Mouse (Mus musculus): ENCODE measurements around the gene 4930535I16Rik. TPM values are rescaled to one million over a fixed set of nuclear protein-coding genes. Genes with fewer than 3 reads are reported as not detected.
"Not testable (repeated sequence)": the region's sequence is repeated elsewhere in the genome, so short reads cannot be mapped to it uniquely, and the experiment has no call there.

4930535I16Rik gene
- polyA plus RNA-seq, 1 experiment from 2014 or later: not detected

DNA sequence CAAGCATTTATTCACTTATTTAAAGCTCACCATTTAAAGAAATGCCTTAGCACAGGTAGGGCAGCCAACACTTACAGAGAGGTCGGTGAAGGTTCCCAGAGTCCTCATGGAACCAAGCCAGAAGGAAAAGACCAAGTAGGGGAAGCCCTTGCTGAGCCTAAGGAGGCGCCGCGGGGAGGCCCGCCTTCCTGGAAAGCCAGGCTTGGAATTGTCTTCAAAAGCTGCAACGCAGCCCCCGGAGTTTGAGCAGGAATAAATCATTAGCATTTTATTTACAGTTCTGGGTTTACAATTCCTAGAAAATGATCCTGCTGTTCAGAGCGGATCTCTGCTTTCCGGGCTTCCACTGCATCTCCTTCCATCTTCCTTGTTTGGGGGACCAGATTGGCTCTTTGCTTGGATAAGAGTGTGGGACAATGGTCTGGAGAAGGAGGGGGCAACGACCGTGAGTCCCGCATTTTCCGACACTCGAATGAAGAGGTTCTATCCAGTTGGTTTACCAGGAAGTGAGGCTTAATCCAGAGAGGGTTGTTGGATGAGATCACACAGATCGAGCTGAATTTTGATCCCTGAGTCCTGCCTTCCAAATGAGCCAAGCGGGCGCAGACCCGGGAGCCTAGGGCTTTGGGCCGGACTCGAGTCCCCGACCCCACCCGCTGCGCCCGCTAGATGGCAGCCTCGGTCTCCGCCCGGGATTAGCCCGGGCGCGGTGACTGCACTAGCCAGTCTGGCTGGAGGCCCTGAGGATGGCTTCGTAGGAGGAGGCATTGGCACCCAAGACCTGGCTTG, 39.1 kb upstream of the 4930535I16Rik start:
- H3K4me2 ChIP-seq (replicated peaks; ENCODE audit: low read depth): peak overlapping the region; percentile 47
- TF ChIP-seq CTCF (IDR thresholded peaks at IDR 0.05; ENCODE audit: low read depth) (peak; percentile 86), EP300 (optimal IDR thresholded peaks at IDR 0.05) (no peak)
- H3K4me3 ChIP-seq (ENCODE audit: low read depth, low read length): peak overlapping the region; percentile 13; the same call in 1 of the 2 replicates
- H3K36me3 ChIP-seq (ENCODE audit: control insufficient read depth, insufficient read depth, low read length): no peaks in the 10 kb centered on the region
- peak; percentile 85 for DNase-seq (ENCODE audit: low spot score)
- H3K27ac ChIP-seq (replicated peaks): no peak overlapping the region
- H3K4me1 ChIP-seq (replicated peaks; ENCODE audit: control insufficient read depth, insufficient read depth): peaks cover 5% of the 10 kb centered on the region; the same call in 1 of the 2 replicates
- peak; percentile 76 for ATAC-seq (ENCODE audit: low FRiP score, low TSS enrichment)
- no peak overlapping the region for H3K9ac ChIP-seq (ENCODE audit: low read length)
- 3% methylated on average over 31 of the region's 31 CpGs for WGBS
- H3K27me3 ChIP-seq (ENCODE audit: control insufficient read depth, insufficient read depth, low read length): no peaks in the 10 kb centered on the region; the same call in 1 of the 2 replicates
- H3K9me3 ChIP-seq (ENCODE audit: control insufficient read depth, low read length): no peaks in the 10 kb centered on the region

- peaks cover 5% of the 10 kb centered on the region; the same call in 1 of the 2 replicates for H3K4me1 ChIP-seq (replicated peaks; ENCODE audit: control insufficient read depth, insufficient read depth)
- DNase-seq (ENCODE audit: low spot score) (no peak), ATAC-seq (ENCODE audit: low FRiP score, low TSS enrichment) (no peak)
- H3K4me3 ChIP-seq (ENCODE audit: low read depth, low read length): no peak overlapping the region
- H3K9ac ChIP-seq (ENCODE audit: low read length): no peak overlapping the region
- H3K4me2 ChIP-seq (replicated peaks; ENCODE audit: low read depth): no peak overlapping the region
- H3K27me3 ChIP-seq (ENCODE audit: control insufficient read depth, insufficient read depth, low read length): no peaks in the 10 kb centered on the region; the same call in 1 of the 2 replicates
- no peak overlapping the region for H3K27ac ChIP-seq (replicated peaks)
- TF ChIP-seq CTCF (IDR thresholded peaks at IDR 0.05; ENCODE audit: low read depth) (no peak), EP300 (optimal IDR thresholded peaks at IDR 0.05) (no peak)
- WGBS: 42% methylated on average over 7 of the region's 8 CpGs
- no peaks in the 10 kb centered on the region for H3K36me3 ChIP-seq (ENCODE audit: control insufficient read depth, insufficient read depth, low read length)
- no peaks in the 10 kb centered on the region for H3K9me3 ChIP-seq (ENCODE audit: control insufficient read depth, low read length)
Observed at GRCm38 (mm10) chr4:123952059-123952458, 34.2 kb upstream of the 4930535I16Rik start.

GRCm38 (mm10) chr4:123949649-123950048, 31.8 kb upstream of the 4930535I16Rik start:
- no peaks in the 10 kb centered on the region for H3K4me1 ChIP-seq (replicated peaks; ENCODE audit: control insufficient read depth, insufficient read depth)
- TF ChIP-seq EP300 (optimal IDR thresholded peaks at IDR 0.05): no peak
- TF ChIP-seq CTCF (IDR thresholded peaks at IDR 0.05; ENCODE audit: low read depth): no peak
- no peaks in the 10 kb centered on the region for H3K36me3 ChIP-seq (ENCODE audit: control insufficient read depth, insufficient read depth, low read length)
- H3K4me3 ChIP-seq (ENCODE audit: low read depth, low read length): no peak overlapping the region
- H3K9me3 ChIP-seq (ENCODE audit: control insufficient read depth, low read length): no peaks in the 10 kb centered on the region
- peak overlapping the region; percentile 29; the same call in 1 of the 2 replicates for H3K4me2 ChIP-seq (replicated peaks; ENCODE audit: low read depth)
- 56% methylated on average over 10 of the region's 10 CpGs for WGBS
- peak; percentile 72 for DNase-seq (ENCODE audit: low spot score)
- H3K9ac ChIP-seq (ENCODE audit: low read length): no peak overlapping the region
- H3K27me3 ChIP-seq (ENCODE audit: control insufficient read depth, insufficient read depth, low read length): no peaks in the 10 kb centered on the region; the same call in 1 of the 2 replicates
- peak; percentile 98 for ATAC-seq (ENCODE audit: low FRiP score, low TSS enrichment)
- no peak overlapping the region for H3K27ac ChIP-seq (replicated peaks)

- H3K4me2 ChIP-seq (replicated peaks; ENCODE audit: low read depth): no peak overlapping the region
- no peaks in the 10 kb centered on the region for H3K36me3 ChIP-seq (ENCODE audit: control insufficient read depth, insufficient read depth, low read length)
- no peak for ATAC-seq (ENCODE audit: low FRiP score, low TSS enrichment)
- H3K4me3 ChIP-seq (ENCODE audit: low read depth, low read length): no peak overlapping the region
- H3K9ac ChIP-seq (ENCODE audit: low read length): no peak overlapping the region
- no peak for TF ChIP-seq EP300 (optimal IDR thresholded peaks at IDR 0.05)
- TF ChIP-seq CTCF (IDR thresholded peaks at IDR 0.05; ENCODE audit: low read depth): no peak
- H3K27ac ChIP-seq (replicated peaks): no peak overlapping the region
- 61% methylated on average over 6 of the region's 6 CpGs for WGBS
- no peaks in the 10 kb centered on the region; the same call in 1 of the 2 replicates for H3K27me3 ChIP-seq (ENCODE audit: control insufficient read depth, insufficient read depth, low read length)
- DNase-seq (ENCODE audit: low spot score): no peak
- H3K4me1 ChIP-seq (replicated peaks; ENCODE audit: control insufficient read depth, insufficient read depth): no peaks in the 10 kb centered on the region
- no peaks in the 10 kb centered on the region for H3K9me3 ChIP-seq (ENCODE audit: control insufficient read depth, low read length)
Observed at GRCm38 (mm10) chr4:123948901-123949300, 31.1 kb upstream of the 4930535I16Rik start.

- Histone ChIP-seq H3K9me3 (ENCODE audit: control insufficient read depth, low read length) (no peaks in the 10 kb centered on the region), H3K27ac (replicated peaks) (no peak overlapping the region), H3K4me3 (ENCODE audit: low read depth, low read length) (no peak overlapping the region), H3K4me2 (replicated peaks; ENCODE audit: low read depth) (no peak overlapping the region), H3K36me3 (ENCODE audit: control insufficient read depth, insufficient read depth, low read length) (no peaks in the 10 kb centered on the region), H3K9ac (ENCODE audit: low read length) (no peak overlapping the region), H3K4me1 (replicated peaks; ENCODE audit: control insufficient read depth, insufficient read depth) (no peaks in the 10 kb centered on the region), H3K27me3 (ENCODE audit: control insufficient read depth, insufficient read depth, low read length) (no peaks in the 10 kb centered on the region; the same call in 1 of the 2 replicates)
- ATAC-seq (ENCODE audit: low FRiP score, low TSS enrichment): no peak
- DNase-seq (ENCODE audit: low spot score): no peak
- TF ChIP-seq CTCF (IDR thresholded peaks at IDR 0.05; ENCODE audit: low read depth) (no peak), EP300 (optimal IDR thresholded peaks at IDR 0.05) (no peak)
- WGBS: 49% methylated on average over 5 of the region's 5 CpGs
Observed at GRCm38 (mm10) chr4:123947149-123947548, 29.3 kb upstream of the 4930535I16Rik start.

DNA sequence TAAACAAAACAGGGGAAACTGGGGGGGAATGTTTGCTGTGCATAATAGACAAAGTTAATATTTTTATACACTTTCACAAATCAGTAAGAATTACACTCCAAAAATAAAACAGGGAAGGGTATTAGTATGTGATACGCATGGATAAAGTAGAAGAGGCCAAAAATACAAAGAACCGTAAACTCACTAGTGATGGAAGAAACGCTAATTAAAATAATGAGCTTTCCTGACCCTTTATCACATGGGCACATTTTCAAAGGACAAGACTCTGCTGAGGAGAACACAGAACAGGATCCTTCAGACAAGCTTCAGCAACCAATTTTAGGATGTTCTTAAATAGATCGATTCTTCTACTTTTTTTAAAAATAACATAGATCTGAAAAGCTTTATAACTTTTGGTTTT, 28.9 kb upstream of the 4930535I16Rik start:
- WGBS: 79% methylated on average over 4 of the region's 4 CpGs
- Histone ChIP-seq H3K9ac (ENCODE audit: low read length) (no peak overlapping the region), H3K4me1 (replicated peaks; ENCODE audit: control insufficient read depth, insufficient read depth) (no peaks in the 10 kb centered on the region), H3K4me2 (replicated peaks; ENCODE audit: low read depth) (no peak overlapping the region), H3K4me3 (ENCODE audit: low read depth, low read length) (no peak overlapping the region), H3K27me3 (ENCODE audit: control insufficient read depth, insufficient read depth, low read length) (no peaks in the 10 kb centered on the region; the same call in 1 of the 2 replicates), H3K27ac (replicated peaks) (no peak overlapping the region), H3K9me3 (ENCODE audit: control insufficient read depth, low read length) (no peaks in the 10 kb centered on the region), H3K36me3 (ENCODE audit: control insufficient read depth, insufficient read depth, low read length) (no peaks in the 10 kb centered on the region)
- ATAC-seq (ENCODE audit: low FRiP score, low TSS enrichment): no peak
- DNase-seq (ENCODE audit: low spot score): no peak
- TF ChIP-seq EP300 (optimal IDR thresholded peaks at IDR 0.05) (no peak), CTCF (IDR thresholded peaks at IDR 0.05; ENCODE audit: low read depth) (no peak)

GRCm38 (mm10) chr4:123940878-123941277, 23.1 kb upstream of the 4930535I16Rik start:
- not testable (repeated sequence) for H3K27ac ChIP-seq (replicated peaks); H3K4me1 ChIP-seq (replicated peaks; ENCODE audit: control insufficient read depth, insufficient read depth)

More at GRCm38 (mm10) chr4:123940878-123941277, 23.1 kb upstream of the 4930535I16Rik start:
- not testable (repeated sequence) for H3K27me3 ChIP-seq (ENCODE audit: control insufficient read depth, insufficient read depth, low read length); H3K36me3 ChIP-seq (ENCODE audit: control insufficient read depth, insufficient read depth, low read length); H3K4me3 ChIP-seq (ENCODE audit: low read depth, low read length); H3K9me3 ChIP-seq (ENCODE audit: control insufficient read depth, low read length); DNase-seq (ENCODE audit: low spot score); ATAC-seq (ENCODE audit: low FRiP score, low TSS enrichment); H3K9ac ChIP-seq (ENCODE audit: low read length); H3K4me2 ChIP-seq (replicated peaks; ENCODE audit: low read depth)
- 50% methylated on average over 7 of the region's 7 CpGs for WGBS

Measured in stomach, postnatal 0 days (tissue).